In genomic region chr5:53943321-53943857, GRCm38 (mm10) we compare ENCODE assay signal across 26 mouse cellular contexts. TPM values are rescaled to one million over a fixed set of nuclear protein-coding genes. Genes with fewer than 3 reads are reported as not detected.
DNase-seq lines count a peak whose midpoint lies in the region; ATAC-seq and TF ChIP-seq lines count a peak whose summit lies in the region.
"Had no signal": no experiment of that assay in that cellular context is flagged by ENCODE, and none has a peak within 500 bp of the region (broad histone marks: within the 10 kb centered on the region; RNA-seq: fewer than 3 reads in every experiment).

No protein-coding gene starts in this region.

- H3K4me3 ChIP-seq in stomach, embryonic 14.5 days (ENCODE audit: low read depth, low read length) = no peak overlapping the region
- H3K4me3 ChIP-seq in stomach, postnatal 0 days (ENCODE audit: low read depth, low read length) = no peak overlapping the region
- H3K4me3 ChIP-seq: erythroblast, embryonic 14.5 days; hindbrain, embryonic 13.5 days; left cerebral cortex, adult 2 months; limb, embryonic 13.5 days; liver, embryonic 12.5 days had no signal

- 0 out of 2 replicates have a peak, but pooled peaks cover 4% of the 10 kb centered on the region for H3K4me1 ChIP-seq in stomach, embryonic 14.5 days (ENCODE audit: control insufficient read depth, insufficient read depth, low read length)
- no peaks in the 10 kb centered on the region for H3K4me1 ChIP-seq in stomach, postnatal 0 days (replicated peaks; ENCODE audit: control insufficient read depth, insufficient read depth)
- H3K4me1 ChIP-seq: liver, embryonic 12.5 days had no signal

- no peak for TF ChIP-seq EP300 in stomach, postnatal 0 days (optimal IDR thresholded peaks at IDR 0.05)

- no peaks in the 10 kb centered on the region for H3K9me3 ChIP-seq in stomach, embryonic 14.5 days (ENCODE audit: control insufficient read depth, low read depth, low read length)
- H3K9me3 ChIP-seq in stomach, postnatal 0 days (ENCODE audit: control insufficient read depth, low read length) = no peaks in the 10 kb centered on the region
- H3K9me3 ChIP-seq: hindbrain, embryonic 13.5 days; limb, embryonic 13.5 days; liver, embryonic 12.5 days had no signal

- TF ChIP-seq CTCF in stomach, postnatal 0 days (IDR thresholded peaks at IDR 0.05; ENCODE audit: low read depth) = no peak

- DNase-seq in adrenal gland, adult (ENCODE audit: inconsistent age in 2 of 2, low spot score in 1 of 2) = peak; percentile 62 to 74
- no peak for DNase-seq in adrenal gland, adult 18-20 months (ENCODE audit: low spot score in 2 of 2)
- DNase-seq in stomach, postnatal 0 days (ENCODE audit: low spot score) = no peak
- DNase-seq in adrenal gland, postnatal 10 days = peak; percentile 41
- no peak for DNase-seq in cerebellum, postnatal 36 days
- no peak for DNase-seq in kidney, adult 9 months
- DNase-seq: cerebellum, adult 11-12 months; cerebellum, adult 9-11 months; heart, postnatal 4 days; kidney, adult 8-10 months; kidney, postnatal 10 days; liver, postnatal 0 days; lung, postnatal 4 days; midbrain, embryonic 14.5 days; right cerebral cortex, postnatal 25 days; thymus, postnatal 4 days had no signal

- peak; percentile 19; the same call in 1 of the 2 replicates for ATAC-seq in stomach, embryonic 14.5 days (ENCODE audit: insufficient number of reproducible peaks, insufficient read depth, low FRiP score, low read depth)
- ATAC-seq in stomach, postnatal 0 days (ENCODE audit: low FRiP score, low TSS enrichment) = no peak
- peak; percentile 51 for ATAC-seq in megakaryocyte-erythroid progenitor cell, adult 5-6 weeks (replicated peaks; ENCODE audit: low FRiP score, low TSS enrichment, poor library complexity, severe bottlenecking)
- ATAC-seq: forebrain, embryonic 16.5 days; intestine, embryonic 16.5 days; liver, embryonic 12.5 days; liver, postnatal 0 days had no signal

- 81% methylated on average over 11 of the region's 11 CpGs for WGBS in stomach, embryonic 14.5 days
- 74% methylated on average over 11 of the region's 11 CpGs for WGBS in stomach, postnatal 0 days

- H3K36me3 ChIP-seq in stomach, embryonic 14.5 days (ENCODE audit: control insufficient read depth, insufficient read depth, low read length) = no peaks in the 10 kb centered on the region
- no peaks in the 10 kb centered on the region for H3K36me3 ChIP-seq in stomach, postnatal 0 days (ENCODE audit: control insufficient read depth, insufficient read depth, low read length)
- H3K36me3 ChIP-seq: hindbrain, embryonic 13.5 days; limb, embryonic 13.5 days; liver, embryonic 12.5 days had no signal

- no peak overlapping the region for H3K27ac ChIP-seq in stomach, embryonic 14.5 days (ENCODE audit: low read length)
- H3K27ac ChIP-seq in stomach, postnatal 0 days (replicated peaks) = no peak overlapping the region
- H3K27ac ChIP-seq: hindbrain, embryonic 13.5 days; left cerebral cortex, adult 2 months; limb, embryonic 13.5 days; liver, embryonic 12.5 days had no signal

- no peak overlapping the region for H3K9ac ChIP-seq in stomach, embryonic 14.5 days (replicated peaks; ENCODE audit: low read depth, low read length)
- H3K9ac ChIP-seq in stomach, postnatal 0 days (ENCODE audit: low read length) = no peak overlapping the region
- H3K9ac ChIP-seq: hindbrain, embryonic 13.5 days; limb, embryonic 13.5 days; liver, embryonic 12.5 days; liver, postnatal 0 days had no signal

- no peak overlapping the region for H3K4me2 ChIP-seq in stomach, embryonic 14.5 days (replicated peaks; ENCODE audit: low read depth, low read length)
- no peak overlapping the region for H3K4me2 ChIP-seq in stomach, postnatal 0 days (replicated peaks; ENCODE audit: low read depth)
- H3K4me2 ChIP-seq: heart, embryonic 11.5 days; hindbrain, embryonic 13.5 days; limb, embryonic 13.5 days; liver, embryonic 12.5 days had no signal

- no peaks in the 10 kb centered on the region for H3K27me3 ChIP-seq in stomach, embryonic 14.5 days (ENCODE audit: control insufficient read depth, insufficient read depth, low read length)
- no peaks in the 10 kb centered on the region for H3K27me3 ChIP-seq in stomach, postnatal 0 days (ENCODE audit: control insufficient read depth, insufficient read depth, low read length)
- H3K27me3 ChIP-seq: hindbrain, embryonic 13.5 days; liver, embryonic 12.5 days had no signal

RNA-seq across cellular contexts. Expression of gene Stim2, which starts 54.9 kb away (rescaled TPM):
- total RNA-seq in adrenal gland, adult 18-20 months (2021) = 10 to 100 TPM; 27.5 to 28.7 TPM
- polyA plus RNA-seq in stomach, embryonic 14.5 days (2014; fragmentation: Nextera tagmentation; extraction: Ambion mirVana) = 18.3 and 18.5 TPM in 2 replicates
- 14.0 TPM in 2 replicates for polyA plus RNA-seq in stomach, postnatal 0 days (2015; fragmentation: Nextera tagmentation; extraction: Ambion mirVana)
- total RNA-seq in adrenal gland, postnatal 10 days (2021) = 10 to 100 TPM; 28.7 to 35.1 TPM
- total RNA-seq in megakaryocyte-erythroid progenitor cell, adult 5-6 weeks (2014; fragmentation: Nextera tagmentation) = 5.7 and 12.5 TPM in 2 replicates
- total RNA-seq in megakaryocyte-erythroid progenitor cell, adult 5-6 weeks (2017) = 10.6 and 19.9 TPM in 2 replicates

Comparison
In these comparisons a context has a peak if more than half of its experiments do, and no peak if none do; other contexts are left out.
1. DNase-seq: peak in adrenal gland, adult (2 of 2) and adrenal gland, postnatal 10 days (single experiment); none in adrenal gland, adult 18-20 months (0 of 2), stomach, postnatal 0 days (single experiment), cerebellum, postnatal 36 days (0 of 2) and kidney, adult 9 months (single experiment).